Mouse (Mus musculus) liver, embryonic 16.5 days (tissue): ENCODE measurements at regions not wholly inside any gene's neighbourhood (a gene's known extent, or its start where the extent isn't known, plus 50 kb on each side); places are given as distances from the start of the nearest gene placed in this dataset.

Experiments
- ATAC-seq: fragments of 200-750 bp; cut with Nextera tagmentation; 2 replicates; pipeline ENCODE4 v1.8.0; 2017; ENCODE audit warnings: low read depth, mild to moderate bottlenecking, moderate number of reproducible peaks, moderate library complexity
- H3K27ac ChIP-seq: fragments of 300-500 bp; sonication (generic); 2 replicates; pipeline ENCODE4 v1.5.1; 2014; ENCODE audit warnings: mild to moderate bottlenecking, low read length
- H3K27me3 ChIP-seq: fragments of 300-500 bp; sonication (generic); 2 replicates; pipeline ENCODE4 v1.6.1; 2014; ENCODE audit warnings: low read depth, low read length, mixed read lengths; ENCODE audit not compliant: control insufficient read depth, insufficient read depth
- H3K36me3 ChIP-seq: fragments of 300-500 bp; sonication (generic); 2 replicates; pipeline ENCODE4 v1.6.1; 2014; ENCODE audit warnings: mild to moderate bottlenecking; ENCODE audit not compliant: control insufficient read depth, insufficient read depth
- H3K4me1 ChIP-seq: fragments of 300-500 bp; sonication (generic); 2 replicates; pipeline ENCODE4 v1.6.1; 2014; ENCODE audit warnings: low read depth, low read length, mixed read lengths; ENCODE audit not compliant: control insufficient read depth
- H3K4me2 ChIP-seq: fragments of 300-500 bp; sonication (generic); 2 replicates; pipeline ENCODE4 v1.6.1; 2014; ENCODE audit warnings: low read depth, low read length, mixed read lengths
- H3K4me3 ChIP-seq: fragments of 300-500 bp; sonication (generic); 2 replicates; pipeline ENCODE4 v1.5.1; 2014; ENCODE audit warnings: low read depth, mild to moderate bottlenecking, low read length
- H3K9ac ChIP-seq: fragments of 300-500 bp; sonication (generic); 2 replicates; pipeline ENCODE4 v1.6.1; 2014; ENCODE audit warnings: low read depth, low read length
- H3K9me3 ChIP-seq: fragments of 300-500 bp; sonication (generic); replicated peaks from 2 replicates; pipeline ENCODE4 v1.6.1; 2016; ENCODE audit warnings: low read length; ENCODE audit not compliant: control insufficient read depth
- WGBS: fragments of 180-500 bp; shearing (Covaris S2); extraction: QIAGEN DNeasy Blood & Tissue Kit; methylation state at CpG from one replicate; pipeline ENCODE4 v1.1.7; 2014; ENCODE audit not compliant: insufficient replicate concordance; 5-methylcytosine and 5-hydroxymethylcytosine counted together

- no peak overlapping the region for H3K4me3 ChIP-seq
- no peaks in the 10 kb centered on the region for H3K9me3 ChIP-seq
- no peak for ATAC-seq
- 0 out of 2 replicates have a peak overlapping the region, but pooled peaks have one; percentile 57 for H3K27ac ChIP-seq
- peak overlapping the region; percentile 46 for H3K4me2 ChIP-seq
- peaks cover 24% of the 10 kb centered on the region for H3K4me1 ChIP-seq
- no peak overlapping the region for H3K9ac ChIP-seq
- WGBS = 24% methylated on average over 4 of the region's 4 CpGs
- no peaks in the 10 kb centered on the region; the same call in 1 of the 2 replicates for H3K27me3 ChIP-seq
- no peaks in the 10 kb centered on the region for H3K36me3 ChIP-seq
Measured at GRCm38 (mm10) chr2:28141975-28142374, 50.8 kb upstream of the Olfm1 start.

DNA sequence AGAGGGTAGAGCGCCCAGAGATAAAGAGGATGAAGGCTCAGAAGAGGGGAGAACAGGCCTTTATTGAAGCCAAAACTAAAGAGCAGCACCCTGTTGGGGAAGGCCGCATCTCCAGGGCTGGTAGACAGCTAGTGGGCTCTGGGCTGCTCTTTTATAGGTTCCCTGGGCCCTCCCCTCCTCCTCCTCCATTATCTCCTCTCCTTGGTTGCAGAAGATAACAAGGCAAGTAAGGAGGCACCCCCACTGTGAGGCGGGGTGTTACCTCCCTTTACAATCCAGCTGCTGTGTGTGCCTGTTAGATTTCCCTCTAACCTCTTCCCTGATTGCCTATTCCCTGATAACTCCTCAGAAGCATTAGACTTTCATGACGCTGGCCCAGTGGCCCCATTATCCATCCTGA is 51.2 kb upstream of the Olfm1 start:
- H3K4me2 ChIP-seq = peak overlapping the region; percentile 46
- H3K4me1 ChIP-seq = peaks cover 22% of the 10 kb centered on the region
- H3K27ac ChIP-seq = peak overlapping the region; percentile 57; the same call in 1 of the 2 replicates
- H3K27me3 ChIP-seq = no peaks in the 10 kb centered on the region; the same call in 1 of the 2 replicates
- WGBS = 19% methylated on average over 4 of the region's 4 CpGs
- peak; percentile 97 for ATAC-seq
- H3K9ac ChIP-seq = peak overlapping the region; percentile 22; the same call in 1 of the 2 replicates
- H3K36me3 ChIP-seq = no peaks in the 10 kb centered on the region
- no peaks in the 10 kb centered on the region for H3K9me3 ChIP-seq
- no peak overlapping the region for H3K4me3 ChIP-seq

DNA sequence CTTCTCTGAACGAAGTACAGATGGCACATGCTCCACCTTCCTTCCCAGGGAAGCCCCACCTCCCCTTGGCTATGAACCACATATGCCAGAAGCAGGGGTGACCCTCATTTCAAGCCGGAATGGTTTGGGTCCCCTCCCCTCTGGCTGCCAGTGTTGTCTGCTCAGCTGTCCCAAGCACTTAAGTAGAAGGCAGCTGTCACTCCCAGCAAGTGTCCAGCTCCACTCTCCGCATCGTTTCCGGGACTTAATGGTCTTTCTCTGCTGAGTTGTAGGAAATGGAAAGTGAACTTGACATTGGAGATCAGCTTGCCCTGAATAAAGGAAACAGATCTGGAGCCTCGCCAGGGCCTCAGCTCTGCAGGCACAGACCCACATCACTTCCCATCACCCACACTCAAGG is 53.9 kb upstream of the Fcnb start:
- no peaks in the 10 kb centered on the region for H3K36me3 ChIP-seq
- H3K4me1 ChIP-seq = peaks cover 22% of the 10 kb centered on the region
- no peak overlapping the region for H3K27ac ChIP-seq
- WGBS = 74% methylated on average over 6 of the region's 6 CpGs
- no peak overlapping the region for H3K4me3 ChIP-seq
- ATAC-seq = no peak
- no peaks in the 10 kb centered on the region for H3K9me3 ChIP-seq
- H3K27me3 ChIP-seq = no peaks in the 10 kb centered on the region; the same call in 1 of the 2 replicates
- no peak overlapping the region for H3K4me2 ChIP-seq
- no peak overlapping the region for H3K9ac ChIP-seq

DNA sequence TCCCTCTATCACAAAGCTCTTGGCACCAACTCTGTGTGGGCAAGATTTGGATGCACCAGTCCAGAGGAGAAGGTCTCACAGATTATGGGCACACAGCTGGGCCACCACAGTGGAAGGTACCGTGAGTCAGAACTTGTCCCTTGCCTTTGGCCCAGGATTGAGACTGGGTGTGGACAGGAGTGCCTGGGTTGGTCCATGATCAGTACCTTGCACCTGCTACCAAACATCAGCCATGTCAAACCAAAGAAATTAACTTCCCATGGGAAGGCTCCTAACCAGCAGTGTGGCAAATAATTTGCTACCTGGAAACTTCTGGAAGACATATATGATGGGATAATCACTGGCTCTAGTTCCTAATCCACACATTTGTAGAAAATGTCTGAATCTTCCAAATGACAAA is 49.9 kb upstream of the Fcnb start:
- WGBS = 67% methylated on average over 1 of the region's 1 CpGs
- no peak overlapping the region for H3K27ac ChIP-seq
- no peak overlapping the region for H3K9ac ChIP-seq
- no peak overlapping the region for H3K4me3 ChIP-seq
- no peaks in the 10 kb centered on the region for H3K4me1 ChIP-seq
- H3K27me3 ChIP-seq = no peaks in the 10 kb centered on the region; the same call in 1 of the 2 replicates
- no peak for ATAC-seq
- H3K4me2 ChIP-seq = no peak overlapping the region
- no peaks in the 10 kb centered on the region for H3K9me3 ChIP-seq
- no peaks in the 10 kb centered on the region for H3K36me3 ChIP-seq
